Mouse (Mus musculus): ENCODE data around the gene Mapk10.

DNA sequence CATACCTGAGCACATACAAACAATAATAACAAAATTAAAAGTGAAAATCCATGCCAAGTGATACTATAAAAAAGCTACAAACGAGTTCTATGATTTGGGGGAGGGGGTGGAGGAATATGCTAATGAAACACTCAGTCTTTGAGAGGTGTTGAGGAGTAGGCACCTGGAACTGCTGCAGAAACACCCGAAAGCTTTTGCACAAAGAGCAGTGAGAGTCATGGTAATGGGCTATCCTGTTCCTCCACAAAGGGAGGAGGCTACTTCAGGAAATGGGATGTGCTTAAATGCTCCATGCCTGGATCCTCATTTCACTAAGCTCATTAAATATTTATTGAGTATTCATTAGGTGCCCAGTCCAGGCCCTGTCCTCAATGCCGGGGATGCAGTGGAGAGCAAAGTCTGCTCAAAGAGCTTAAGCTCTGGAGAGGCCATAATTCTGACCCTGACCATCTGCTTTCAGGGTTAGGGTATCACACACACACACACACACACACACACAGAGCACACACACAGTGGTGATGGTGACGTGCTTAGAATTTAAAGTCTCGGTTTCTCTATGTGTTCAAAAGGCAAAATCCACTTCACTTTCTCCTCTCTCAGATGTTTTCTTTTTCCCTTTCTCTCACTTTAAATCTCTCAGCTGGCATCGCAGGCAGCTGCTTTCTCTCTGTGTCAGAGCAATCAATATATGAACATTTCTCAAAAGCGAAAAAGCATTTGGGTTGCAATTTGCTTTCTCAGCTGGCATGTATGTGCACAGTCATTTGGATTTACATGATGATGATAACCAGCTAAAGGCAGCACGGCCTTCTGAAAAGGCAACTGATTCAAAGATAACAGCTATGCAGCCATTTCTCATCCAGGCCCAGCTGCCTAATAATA, 50.6 kb downstream of the Mapk10 start:
- TF ChIP-seq CTCF (IDR thresholded peaks at IDR 0.05; ENCODE audit: control insufficient read depth, insufficient read depth, insufficient replicate concordance, low read depth, low read length): no peak
- TF ChIP-seq POLR2A (IDR thresholded peaks at IDR 0.05; ENCODE audit: control insufficient read depth, low read depth, low read length): no peak
